Mouse (Mus musculus) embryo, embryonic 11 days (tissue): ENCODE data around the gene Vps54.
"Not testable (repeated sequence)": the region's sequence is repeated elsewhere in the genome, so short reads cannot be mapped to it uniquely, and the experiment has no call there.

Source experiments
- DNase-seq: peaks from one replicate; pipeline ENCODE4 v3.0.0-alpha.2; 2015

The Vps54 gene

GRCm38 (mm10) chr11:21247203-21247865 is 8.3 kb downstream of the Vps54 start:
- DNase-seq = no peak

GRCm38 (mm10) chr11:21247940-21248339 is 8.9 kb downstream of the Vps54 start:
- no peak for DNase-seq

- DNase-seq = no peak
Observed at GRCm38 (mm10) chr11:21250366-21250765, 11.3 kb downstream of the Vps54 start.

- not testable (repeated sequence) for DNase-seq
Observed at GRCm38 (mm10) chr11:21258611-21259010, 19.5 kb downstream of the Vps54 start.

- DNase-seq = no peak
Observed at GRCm38 (mm10) chr11:21265423-21265822, 26.3 kb downstream of the Vps54 start.

- no peak for DNase-seq
Observed at GRCm38 (mm10) chr11:21276151-21276550, 37.1 kb downstream of the Vps54 start.

- no peak for DNase-seq
Observed at GRCm38 (mm10) chr11:21286391-21286790, 47.3 kb downstream of the Vps54 start.

- not testable (repeated sequence) for DNase-seq
Observed at GRCm38 (mm10) chr11:21288153-21288552, 49.1 kb downstream of the Vps54 start.

GRCm38 (mm10) chr11:21295486-21295885 is 56.4 kb downstream of the Vps54 start:
- no peak for DNase-seq

GRCm38 (mm10) chr11:21303619-21304018 is 64.5 kb downstream of the Vps54 start:
- DNase-seq = no peak

- DNase-seq = no peak
Observed at GRCm38 (mm10) chr11:21307078-21307668, 68.1 kb downstream of the Vps54 start.

- peak; percentile 40 for DNase-seq
Observed at GRCm38 (mm10) chr11:21308119-21308518, 69.0 kb downstream of the Vps54 start.

GRCm38 (mm10) chr11:21309516-21309915 is 70.4 kb downstream of the Vps54 start:
- DNase-seq = no peak

- no peak for DNase-seq
Observed at GRCm38 (mm10) chr11:21313922-21314657, 75.0 kb downstream of the Vps54 start.

- no peak for DNase-seq
Observed at GRCm38 (mm10) chr11:21321577-21321976, 82.5 kb downstream of the Vps54 start.

GRCm38 (mm10) chr11:21322349-21322748 is 83.3 kb downstream of the Vps54 start:
- DNase-seq = no peak

- no peak for DNase-seq
Observed at GRCm38 (mm10) chr11:21325781-21326180, 86.7 kb downstream of the Vps54 start.

GRCm38 (mm10) chr11:21326770-21327169 is 87.7 kb downstream of the Vps54 start:
- DNase-seq = no peak

- DNase-seq = no peak
Observed at GRCm38 (mm10) chr11:21327486-21327885, 88.4 kb downstream of the Vps54 start.

- no peak for DNase-seq
Observed at GRCm38 (mm10) chr11:21328141-21328540, 89.1 kb downstream of the Vps54 start.

- no peak for DNase-seq
Observed at GRCm38 (mm10) chr11:21332639-21333295, 93.7 kb downstream of the Vps54 start.

- DNase-seq = no peak
Observed at GRCm38 (mm10) chr11:21337855-21338254, 98.8 kb downstream of the Vps54 start.

- DNase-seq = no peak
Observed at GRCm38 (mm10) chr11:21339088-21339487, 100.0 kb downstream of the Vps54 start.

GRCm38 (mm10) chr11:21343490-21343889 is 104.4 kb downstream of the Vps54 start:
- no peak for DNase-seq
